8 mouse cellular contexts compared by ENCODE assay signal in the genomic region with DNA sequence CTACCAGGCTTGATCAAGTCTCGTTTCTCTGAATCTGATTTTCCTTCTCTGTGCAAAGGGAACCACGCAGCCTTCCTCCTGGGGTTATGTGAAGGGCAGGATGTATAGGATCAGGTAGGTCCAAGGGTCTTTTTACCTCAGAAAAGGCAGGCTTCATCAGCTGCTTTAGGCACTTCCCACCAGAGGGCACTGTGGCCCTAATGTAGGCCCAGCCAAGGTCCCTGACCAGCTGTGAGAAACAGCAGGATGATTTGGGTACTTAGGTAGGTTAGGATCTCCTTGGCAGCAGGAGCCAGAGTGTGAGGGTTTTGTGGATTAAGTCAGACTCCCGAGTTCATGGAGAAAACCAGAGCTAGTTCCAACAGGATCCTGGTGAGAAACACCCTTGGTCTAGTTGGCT. TPM values are rescaled to one million over a fixed set of nuclear protein-coding genes. Genes with fewer than 3 reads are reported as not detected.
DNase-seq lines count a peak whose midpoint lies in the region; ATAC-seq lines count a peak whose summit lies in the region.
"Had no signal": no experiment of that assay in that cellular context is flagged by ENCODE, and none has a peak within 500 bp of the region (broad histone marks: within the 10 kb centered on the region; RNA-seq: fewer than 3 reads in every experiment).

No protein-coding gene starts in this region.

- no peaks in the 10 kb centered on the region for H3K4me1 ChIP-seq in liver, embryonic 12.5 days
- no peaks in the 10 kb centered on the region for H3K4me1 ChIP-seq in hindbrain, embryonic 16.5 days (ENCODE audit: control insufficient read depth, insufficient read depth, low read depth, low read length)

- no peak overlapping the region for H3K9ac ChIP-seq in liver, embryonic 12.5 days
- no peak overlapping the region for H3K9ac ChIP-seq in hindbrain, embryonic 16.5 days (ENCODE audit: low read depth, low read length)

- DNase-seq in liver (peak; percentile 27), NIH3T3 (ENCODE audit: low read depth) (peak; percentile 74)
- DNase-seq in cerebellum, postnatal 10 days = peak; percentile 79
- peak; percentile 54 for DNase-seq in mesoderm, embryonic 11.5 days (ENCODE audit: low read depth, low spot score)
- no peak for DNase-seq in gastrocnemius, postnatal 4 days (ENCODE audit: low spot score in 2 of 2)

- no peaks in the 10 kb centered on the region for H3K9me3 ChIP-seq in liver, embryonic 12.5 days (replicated peaks)
- H3K9me3 ChIP-seq in hindbrain, embryonic 16.5 days (ENCODE audit: control insufficient read depth, low read length) = no peaks in the 10 kb centered on the region

- H3K27ac ChIP-seq in liver, embryonic 12.5 days = no peak overlapping the region
- no peak overlapping the region for H3K27ac ChIP-seq in hindbrain, embryonic 16.5 days (ENCODE audit: low read depth, low read length)

- no peaks in the 10 kb centered on the region for H3K36me3 ChIP-seq in liver, embryonic 12.5 days
- 0 out of 2 replicates have a peak, but pooled peaks cover 3% of the 10 kb centered on the region for H3K36me3 ChIP-seq in hindbrain, embryonic 16.5 days (ENCODE audit: control insufficient read depth, insufficient read depth, low read length)

- no peaks in the 10 kb centered on the region for H3K27me3 ChIP-seq in liver, embryonic 12.5 days (replicated peaks)
- no peaks in the 10 kb centered on the region for H3K27me3 ChIP-seq in hindbrain, embryonic 16.5 days (replicated peaks; ENCODE audit: control insufficient read depth, insufficient read depth, low read length)

- ATAC-seq in liver, embryonic 12.5 days = no peak
- peak; percentile 55; the same call in 1 of the 2 replicates for ATAC-seq in hindbrain, embryonic 16.5 days

- no peak overlapping the region for H3K4me3 ChIP-seq in liver, embryonic 12.5 days
- no peak overlapping the region for H3K4me3 ChIP-seq in hindbrain, embryonic 16.5 days (ENCODE audit: low read length)

- WGBS in liver, embryonic 12.5 days (ENCODE audit: insufficient replicate concordance) = 9% methylated on average over 3 of the region's 3 CpGs
- 10% methylated on average over 3 of the region's 3 CpGs for WGBS in hindbrain, embryonic 16.5 days

- H3K4me2 ChIP-seq in liver, embryonic 12.5 days = no peak overlapping the region
- H3K4me2 ChIP-seq in hindbrain, embryonic 16.5 days (ENCODE audit: low read length) = no peak overlapping the region

RNA-seq across cellular contexts. Expression of gene Oprl1, which starts 7.4 kb away (rescaled TPM):
- polyA plus RNA-seq in liver, embryonic 12.5 days (2016; fragmentation: Nextera tagmentation; extraction: Ambion mirVana) = 0.89 and 0.94 TPM in 2 replicates
- 93.8 and 96.3 TPM in 2 replicates for polyA plus RNA-seq in hindbrain, embryonic 16.5 days (2015; fragmentation: Nextera tagmentation; extraction: Ambion mirVana)
- not detected for total RNA-seq in gastrocnemius, postnatal 4 days (2021)

RNA-seq across cellular contexts. Expression of gene Lkaaear1, which starts 24.0 kb away (rescaled TPM):
- polyA plus RNA-seq in liver, embryonic 12.5 days (2016; fragmentation: Nextera tagmentation; extraction: Ambion mirVana) = not detected in 2 replicates
- polyA plus RNA-seq in hindbrain, embryonic 16.5 days (2015; fragmentation: Nextera tagmentation; extraction: Ambion mirVana) = not detected in 2 replicates
- total RNA-seq in gastrocnemius, postnatal 4 days (2021) = not detected
- polyA plus RNA-seq: frontal cortex, adult 2 months had no signal

RNA-seq across cellular contexts. Expression of gene Rgs19, which starts 28.4 kb away (rescaled TPM):
- 24.0 and 26.9 TPM in 2 replicates for polyA plus RNA-seq in liver, embryonic 12.5 days (2016; fragmentation: Nextera tagmentation; extraction: Ambion mirVana)
- polyA plus RNA-seq in hindbrain, embryonic 16.5 days (2015; fragmentation: Nextera tagmentation; extraction: Ambion mirVana) = 68.9 and 71.9 TPM in 2 replicates
- 10 to 100 TPM; 16.4 to 20.1 TPM for total RNA-seq in gastrocnemius, postnatal 4 days (2021)

RNA-seq across cellular contexts. Expression of gene Myt1, which starts 40.9 kb away (rescaled TPM):
- 0.07 TPM in 1 of 2 replicates, not detected in the other for polyA plus RNA-seq in liver, embryonic 12.5 days (2016; fragmentation: Nextera tagmentation; extraction: Ambion mirVana)
- polyA plus RNA-seq in hindbrain, embryonic 16.5 days (2015; fragmentation: Nextera tagmentation; extraction: Ambion mirVana) = 11.0 and 12.9 TPM in 2 replicates
- under 1 TPM in 1 of 2 experiments, not detected in 1; 0.29 TPM for total RNA-seq in gastrocnemius, postnatal 4 days (2021)

RNA-seq across cellular contexts. Expression of gene Tcea2, which starts 42.1 kb away (rescaled TPM):
- polyA plus RNA-seq in liver, embryonic 12.5 days (2016; fragmentation: Nextera tagmentation; extraction: Ambion mirVana) = 4.6 and 4.7 TPM in 2 replicates
- 47.7 and 50.0 TPM in 2 replicates for polyA plus RNA-seq in hindbrain, embryonic 16.5 days (2015; fragmentation: Nextera tagmentation; extraction: Ambion mirVana)
- 1 to 10 TPM; 7.5 to 9.7 TPM for total RNA-seq in gastrocnemius, postnatal 4 days (2021)

Comparison
In these comparisons a context has a peak if more than half of its experiments do, and no peak if none do; other contexts are left out.
1. DNase-seq: peak in liver (single experiment), NIH3T3 (single experiment), cerebellum, postnatal 10 days (2 of 2) and mesoderm, embryonic 11.5 days (single experiment); none in gastrocnemius, postnatal 4 days (0 of 2).
2. RNA of gene Oprl1, which starts 7.4 kb away (polyA plus RNA-seq): 93.8 to 96.3 TPM in hindbrain, embryonic 16.5 days; 0.89 to 0.94 TPM in liver, embryonic 12.5 days; every median in the first group is over 10 times any median in the second.